Mouse (Mus musculus) lung, postnatal 14 days (tissue): ENCODE measurements at regions not wholly inside any gene's neighbourhood (a gene's known extent, or its start where the extent isn't known, plus 50 kb on each side); places are given as distances from the start of the nearest gene placed in this dataset.
A peak's percentile ranks its signal among the peaks of the same experiment; 100 is the strongest.

Experiments used
- DNase-seq: peaks from one replicate; pipeline ENCODE4 v3.0.0; 2021

GRCm38 (mm10) chr9:30021981-30022380, 59.0 kb upstream of the Ntm start:
- no peak for DNase-seq

- DNase-seq = no peak
Observed at GRCm38 (mm10) chr9:30025275-30025674, 62.3 kb upstream of the Ntm start.

GRCm38 (mm10) chr9:30026939-30027338, 64.0 kb upstream of the Ntm start:
- no peak for DNase-seq

GRCm38 (mm10) chr9:30040396-30040795, 77.5 kb upstream of the Ntm start:
- DNase-seq = no peak

DNA sequence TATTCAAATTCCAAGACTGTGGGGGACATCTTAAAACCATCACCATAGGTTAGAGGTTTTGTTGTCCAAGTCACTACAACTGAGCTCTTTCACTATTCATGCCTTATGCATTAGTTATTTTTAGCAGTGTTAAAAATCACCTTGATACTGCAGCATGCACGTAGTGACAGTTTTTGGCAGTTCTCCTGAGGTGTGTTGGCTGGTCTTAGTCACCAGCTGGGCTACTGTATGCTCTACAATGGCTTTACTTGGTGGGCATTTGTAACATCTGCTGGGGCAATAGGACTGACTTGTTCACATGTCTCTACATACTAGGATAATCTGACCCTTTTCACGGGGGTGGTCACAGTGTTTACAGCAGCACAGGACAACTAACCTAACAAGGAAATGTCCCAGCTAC, 101.6 kb upstream of the Ntm start:
- no peak for DNase-seq

- DNase-seq = no peak
Observed at GRCm38 (mm10) chr9:30067980-30068379, 105.0 kb upstream of the Ntm start.

GRCm38 (mm10) chr9:30075233-30075632, 112.3 kb upstream of the Ntm start:
- DNase-seq = no peak

GRCm38 (mm10) chr9:30076006-30076405, 113.1 kb upstream of the Ntm start:
- DNase-seq = no peak

- no peak for DNase-seq
Observed at GRCm38 (mm10) chr9:30076482-30076881, 113.5 kb upstream of the Ntm start.

GRCm38 (mm10) chr9:30101942-30102341, 139.0 kb upstream of the Ntm start:
- no peak for DNase-seq

GRCm38 (mm10) chr9:30122371-30122770, 159.4 kb upstream of the Ntm start:
- DNase-seq = no peak

DNA sequence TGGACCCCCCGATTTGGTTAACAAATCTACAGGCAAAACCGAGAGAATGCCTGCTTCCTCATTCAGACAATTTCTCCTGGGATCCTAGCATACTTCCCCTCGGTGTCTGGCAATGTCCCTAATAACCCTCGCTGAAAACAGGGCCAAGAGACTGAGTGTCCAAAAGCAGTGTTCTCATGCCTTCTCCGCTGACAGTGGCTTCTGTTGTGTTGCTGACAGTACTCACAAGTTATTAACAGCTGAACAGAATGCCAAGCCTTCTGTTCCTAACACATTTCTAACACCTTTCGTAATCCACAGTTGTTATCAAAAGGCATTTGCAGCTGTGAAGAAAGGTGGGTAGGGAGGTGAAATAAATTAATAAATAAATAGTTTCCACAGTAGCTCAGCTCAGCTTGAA, 166.2 kb upstream of the Ntm start:
- DNase-seq = no peak

DNA sequence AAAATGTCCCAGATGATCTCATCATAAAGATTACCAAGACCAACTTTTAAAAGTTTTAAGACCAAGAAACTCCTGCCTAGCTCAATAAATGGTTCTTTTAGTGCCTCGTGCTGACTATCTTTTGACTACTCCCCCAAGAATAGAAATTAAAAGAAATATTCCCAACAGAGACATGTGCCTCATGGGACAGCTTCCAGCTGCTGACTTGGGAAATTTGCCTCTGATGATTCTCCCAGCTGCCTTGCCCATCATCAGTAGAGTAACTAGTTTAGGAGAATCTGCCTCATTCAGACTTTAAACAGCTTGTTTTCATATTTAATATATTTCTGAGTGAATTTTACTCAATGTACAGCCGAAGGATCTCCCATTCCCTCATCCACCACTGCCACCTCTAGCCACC, 168.7 kb upstream of the Ntm start:
- DNase-seq = peak; percentile 20

GRCm38 (mm10) chr9:30134303-30134702, 171.4 kb upstream of the Ntm start:
- no peak for DNase-seq

- peak; percentile 88 for DNase-seq
Observed at GRCm38 (mm10) chr9:30137611-30138287, 174.8 kb upstream of the Ntm start.

DNA sequence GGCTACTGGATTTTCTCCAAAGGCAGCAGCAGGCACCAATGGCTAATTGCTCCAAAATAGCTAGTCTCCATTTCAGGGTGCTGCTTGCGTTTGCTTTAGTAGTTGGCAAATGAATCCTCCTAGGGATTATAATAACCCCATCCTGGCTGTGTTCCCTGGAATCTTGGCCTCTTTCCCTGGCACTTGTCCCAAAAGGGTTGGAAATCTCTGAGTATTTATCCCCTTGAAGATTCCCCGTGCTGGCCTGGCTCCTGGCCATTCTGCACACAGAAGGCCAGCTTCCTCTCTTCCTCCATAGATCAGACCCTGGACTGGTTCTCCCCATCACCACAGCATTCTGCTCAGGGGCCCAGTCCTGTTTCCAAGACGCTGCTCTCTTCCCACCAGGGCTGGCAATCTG, 177.2 kb upstream of the Ntm start:
- peak; percentile 84 for DNase-seq

GRCm38 (mm10) chr9:30141186-30141585, 178.2 kb upstream of the Ntm start:
- DNase-seq = no peak

GRCm38 (mm10) chr9:30142806-30143458, 180.0 kb upstream of the Ntm start:
- no peak for DNase-seq

- no peak for DNase-seq
Observed at GRCm38 (mm10) chr9:30149481-30150468, 186.8 kb upstream of the Ntm start.

DNA sequence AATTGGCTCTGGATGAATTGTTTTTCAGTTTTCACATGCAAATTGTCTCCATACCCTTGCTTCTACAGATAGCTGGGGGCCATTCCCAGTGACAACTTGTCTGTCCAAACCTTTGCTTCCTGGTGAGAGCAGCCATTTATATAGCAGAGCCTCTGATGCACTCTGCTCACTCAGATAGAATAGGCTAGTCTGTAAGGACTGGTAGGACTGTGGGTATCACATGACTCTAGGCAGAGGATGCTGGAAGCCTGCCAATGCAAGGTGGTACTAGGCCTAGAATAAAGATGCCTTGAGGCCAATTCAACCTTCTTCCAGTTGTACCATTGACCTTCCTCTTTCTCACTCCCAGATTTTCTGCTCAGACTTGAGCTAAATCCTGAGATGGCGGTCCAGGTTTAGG, 188.2 kb upstream of the Ntm start:
- no peak for DNase-seq

DNA sequence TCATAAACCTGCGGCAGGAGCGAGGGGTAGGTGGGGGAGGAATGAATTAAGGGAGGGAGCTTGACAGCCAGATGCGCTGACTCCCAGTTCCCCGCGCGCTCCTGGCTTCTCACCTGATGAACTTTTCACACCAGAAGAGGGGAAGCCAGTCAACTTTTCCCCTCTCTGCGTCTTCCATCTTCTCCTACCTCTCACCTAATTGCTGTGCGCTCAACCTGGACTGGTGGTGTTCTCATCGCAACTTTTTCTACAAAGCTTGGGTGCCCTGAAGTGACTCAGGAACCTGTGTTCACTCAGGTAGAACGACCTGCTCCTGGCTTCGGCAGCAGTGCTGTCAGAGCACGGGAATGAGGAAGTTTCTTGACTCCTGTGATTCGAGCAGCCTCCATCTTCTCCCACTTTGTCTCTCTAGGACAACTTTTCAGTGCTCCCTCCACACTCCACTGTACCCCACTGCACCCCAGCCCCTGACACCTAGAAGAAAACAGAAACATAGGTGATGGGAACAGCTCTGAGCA, 203.4 kb upstream of the Ntm start:
- DNase-seq = no peak

- no peak for DNase-seq
Observed at GRCm38 (mm10) chr9:30167223-30167622, 204.3 kb upstream of the Ntm start.

DNA sequence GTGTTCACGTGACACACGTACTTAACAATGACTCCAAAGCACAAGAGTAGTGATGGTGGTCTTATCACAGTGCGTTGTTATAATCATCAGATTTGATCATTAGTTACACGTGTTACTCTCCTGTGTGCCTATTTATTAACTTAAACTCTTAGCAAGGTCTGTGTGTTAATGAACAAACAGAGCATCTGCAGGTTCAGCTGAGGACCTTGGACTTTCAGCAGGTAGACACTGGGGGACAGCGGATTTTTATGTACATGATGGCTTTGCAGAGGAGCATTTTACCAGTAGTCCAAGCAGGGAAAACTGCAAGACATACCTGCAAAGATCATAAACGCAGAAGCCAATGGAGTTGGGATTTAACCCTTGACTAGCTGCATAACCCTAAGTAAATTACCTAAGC, 211.7 kb upstream of the Ntm start:
- no peak for DNase-seq
